Mouse (Mus musculus) left cerebral cortex, postnatal 14 days (tissue): Measurements from ENCODE around the gene Klhl11. TPM values are rescaled to one million over a fixed set of nuclear protein-coding genes. Genes with fewer than 3 reads are reported as not detected.
A peak's percentile ranks its signal among the peaks of the same experiment; 100 is the strongest.

ENCODE experiments used
- DNase-seq, 2 experiments: peaks; one replicate each; pipeline ENCODE4 v3.0.0; 2021 to 2022; ENCODE audit warnings: low spot score in 2 of 2, mixed read lengths in 1 of 2
- intact Hi-C: fragments of 180-260 bp; cut with DNase I; formaldehyde crosslinking; loops from one replicate; pipeline ENCODE4 v1.15.1; 2025
- long read RNA-seq, 2 experiments: library from polyadenylated mRNA; stranded (forward); transcript quantifications; one replicate each; pipeline ENCODE4 v2.0.0; 2021
- total RNA-seq, 2 experiments: library from RNA; stranded (reverse); gene quantifications; 2 replicates each; pipeline ENCODE4 v1.2.3; 2021

The Klhl11 gene
- 10 to 100 TPM; 81.8 to 82.1 TPM for total RNA-seq
- long read RNA-seq, experiment 1, transcript Klhl11-201 (2 exons, 2,393 nt) = major isoform, 10 of 11 reads
- long read RNA-seq, experiment 1, partial matches to known transcripts = 1 of 11 reads
- long read RNA-seq, experiment 1, other reads (novel, unspliced or antisense) = 0 of 11 reads
- long read RNA-seq, experiment 2, partial matches to known transcripts = 0 of 3 reads
- long read RNA-seq, experiment 2, other reads (novel, unspliced or antisense) = 0 of 3 reads

- DNase-seq = peak; percentile 92 to 93
- intact Hi-C loops = loop anchor here (5.0 kb wide), 2 partner anchors 45 to 115 kb away; partner anchors contain the start of gene Hap1
These were observed at the start of gene Klhl11 for GRCm38 (mm10) chr11:100472197-100472934. Gene Klhl11, minus strand, starts transcription at chr11:100472741.

GRCm38 (mm10) chr11:100520838-100521237 lies 48.3 kb upstream of the Klhl11 start:
- intact Hi-C loops = no loop called here
- no peak for DNase-seq

GRCm38 (mm10) chr11:100519188-100519587 lies 46.6 kb upstream of the Klhl11 start:
- intact Hi-C loops = no loop called here
- DNase-seq = no peak

GRCm38 (mm10) chr11:100518188-100518591 lies 45.6 kb upstream of the Klhl11 start:
- DNase-seq = no peak
- intact Hi-C loops = no loop called here

GRCm38 (mm10) chr11:100516291-100516690 lies 43.8 kb upstream of the Klhl11 start:
- no peak for DNase-seq
- intact Hi-C loops = no loop called here

- DNase-seq = no peak
- intact Hi-C loops = no loop called here
These were observed 43.2 kb upstream of the Klhl11 start for GRCm38 (mm10) chr11:100515789-100516188.

GRCm38 (mm10) chr11:100515061-100515460 lies 42.5 kb upstream of the Klhl11 start:
- intact Hi-C loops = no loop called here
- DNase-seq = no peak

- intact Hi-C loops = loop anchor here (5.0 kb wide), 1 partner anchor 44 kb away; no protein-coding TSS in a partner anchor
- no peak for DNase-seq
These were observed 41.2 kb upstream of the Klhl11 start for GRCm38 (mm10) chr11:100513716-100514115.

GRCm38 (mm10) chr11:100512384-100512783 lies 39.8 kb upstream of the Klhl11 start:
- intact Hi-C loops = loop anchor here (5.0 kb wide), 1 partner anchor 45 kb away; no protein-coding TSS in a partner anchor
- DNase-seq = peak; percentile 60 to 63

GRCm38 (mm10) chr11:100510556-100510955 lies 38.0 kb upstream of the Klhl11 start:
- DNase-seq = no peak
- intact Hi-C loops = loop anchor here (5.0 kb wide), 1 partner anchor 47 kb away; no protein-coding TSS in a partner anchor

GRCm38 (mm10) chr11:100505997-100506396 lies 33.5 kb upstream of the Klhl11 start:
- no peak for DNase-seq
- intact Hi-C loops = no loop called here

- no peak for DNase-seq
- intact Hi-C loops = no loop called here
These were observed 32.6 kb upstream of the Klhl11 start for GRCm38 (mm10) chr11:100504990-100505660.

- no peak for DNase-seq
- intact Hi-C loops = no loop called here
These were observed 28.8 kb upstream of the Klhl11 start for GRCm38 (mm10) chr11:100501321-100501720.

- intact Hi-C loops = no loop called here
- no peak for DNase-seq
These were observed 28.1 kb upstream of the Klhl11 start for GRCm38 (mm10) chr11:100500651-100501050.

- intact Hi-C loops = no loop called here
- no peak for DNase-seq
These were observed 27.7 kb upstream of the Klhl11 start for GRCm38 (mm10) chr11:100500241-100500640.

GRCm38 (mm10) chr11:100493771-100494170 lies 21.2 kb upstream of the Klhl11 start:
- DNase-seq = no peak
- intact Hi-C loops = no loop called here

GRCm38 (mm10) chr11:100490951-100491350 lies 18.4 kb upstream of the Klhl11 start:
- intact Hi-C loops = no loop called here
- no peak for DNase-seq

GRCm38 (mm10) chr11:100485801-100486538 lies 13.4 kb upstream of the Klhl11 start:
- intact Hi-C loops = no loop called here

GRCm38 (mm10) chr11:100484461-100484860 lies 11.9 kb upstream of the Klhl11 start:
- intact Hi-C loops = no loop called here
- DNase-seq = no peak

More at GRCm38 (mm10) chr11:100485801-100486538, 13.4 kb upstream of the Klhl11 start:
- peak in 1 of 2 experiments; percentile 16 for DNase-seq
